Mouse (Mus musculus): Measurements from ENCODE around the gene Gm7102.

DNA sequence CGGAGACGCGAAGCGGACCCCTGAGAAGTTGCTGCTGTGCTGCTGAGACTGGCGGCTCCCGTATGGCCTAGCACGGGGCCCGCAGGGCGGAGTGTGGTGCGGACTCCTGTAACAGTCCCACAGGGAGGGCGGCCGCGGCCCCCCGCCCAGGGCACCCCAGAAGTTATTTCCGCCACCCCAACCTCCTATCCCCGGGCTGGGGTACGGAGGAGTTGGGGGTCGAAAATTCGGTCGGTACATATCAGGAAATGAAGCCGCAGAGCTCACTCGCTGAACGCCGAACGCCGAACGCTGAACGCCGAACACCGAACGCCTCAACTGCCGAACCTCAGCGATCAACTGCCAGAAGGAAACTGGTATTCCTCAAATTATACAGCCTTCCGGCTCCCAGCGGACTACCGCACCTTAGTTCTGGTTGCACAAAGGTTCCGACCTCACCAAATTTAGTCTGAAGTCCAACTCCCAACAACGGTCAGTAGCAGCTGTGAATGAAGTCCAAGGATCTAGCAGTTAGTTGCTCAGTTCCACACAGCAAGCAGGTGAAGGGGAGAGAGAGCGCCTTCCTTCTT, at the start of gene Gm7102:
- no peak for TF ChIP-seq POLR2A (IDR thresholded peaks at IDR 0.05; ENCODE audit: borderline replicate concordance, insufficient read depth, low read length)
- TF ChIP-seq CTCF (IDR thresholded peaks at IDR 0.05; ENCODE audit: borderline replicate concordance, insufficient read depth, low read depth, low read length) = no peak
